Mouse (Mus musculus) CH12.LX (cell line): ENCODE measurements around the gene Prkar2a.

Experiments
- EP300 ChIP-seq: IDR thresholded peaks from 2 replicates; pipeline ENCODE4 v1.6.1; 2011; ENCODE audit warnings: low read length, improper control_type of control experiment
- IRF4 ChIP-seq: IDR thresholded peaks from 2 replicates; pipeline ENCODE4 v1.6.1; 2014; ENCODE audit warnings: low read depth, mild to moderate bottlenecking, inconsistent platforms, low read length, improper control_type of control experiment
- MAX ChIP-seq: IDR thresholded peaks from 2 replicates; pipeline ENCODE4 v1.6.1; 2011; ENCODE audit warnings: low read length, improper control_type of control experiment
- POLR2A ChIP-seq: IDR thresholded peaks from 2 replicates; pipeline ENCODE4 v1.6.1; 2011; ENCODE audit warnings: low read depth, mild to moderate bottlenecking, improper control_type of control experiment, low read length
- UBTF ChIP-seq: IDR thresholded peaks from 2 replicates; pipeline ENCODE4 v1.6.1; 2012; ENCODE audit warnings: low read depth, mild to moderate bottlenecking, inconsistent platforms, low read length, improper control_type of control experiment, moderate library complexity

- TF ChIP-seq EP300 (no peak), UBTF (no peak), POLR2A (no peak), IRF4 (no peak), MAX (no peak)
These were observed 93.9 kb downstream of the Prkar2a start for GRCm38 (mm10) chr9:108782836-108783547.
